Mouse (Mus musculus) adrenal gland, adult (tissue): Measurements from ENCODE around the gene Slit3.

Experiments used
- DNase-seq, 2 experiments: peaks; one replicate each; pipeline ENCODE4 v3.0.0; 2022 to 2023; ENCODE audit warnings: low spot score in 1 of 2; ENCODE audit not compliant: inconsistent age in 2 of 2

Gene Slit3

DNA sequence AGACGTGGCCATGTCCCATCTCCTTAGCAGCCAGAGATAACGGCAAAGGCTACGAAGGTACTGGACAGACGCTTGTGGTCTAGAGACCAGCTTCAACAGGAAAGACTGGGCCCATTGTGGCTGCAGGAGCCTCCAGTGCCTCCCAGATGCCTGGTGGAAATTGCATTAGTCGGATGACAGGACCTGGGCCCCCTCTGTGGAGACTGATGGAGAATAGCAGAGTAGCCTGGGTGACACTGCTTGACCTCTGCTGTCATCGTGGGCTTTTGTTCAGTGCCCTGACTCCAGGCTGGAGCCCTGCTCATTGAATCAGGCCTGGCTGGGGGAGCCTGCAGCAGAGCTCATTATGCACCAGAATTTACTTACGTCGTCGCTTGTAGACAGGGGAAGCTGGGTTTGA is 384.8 kb downstream of the Slit3 start:
- no peak for DNase-seq

DNA sequence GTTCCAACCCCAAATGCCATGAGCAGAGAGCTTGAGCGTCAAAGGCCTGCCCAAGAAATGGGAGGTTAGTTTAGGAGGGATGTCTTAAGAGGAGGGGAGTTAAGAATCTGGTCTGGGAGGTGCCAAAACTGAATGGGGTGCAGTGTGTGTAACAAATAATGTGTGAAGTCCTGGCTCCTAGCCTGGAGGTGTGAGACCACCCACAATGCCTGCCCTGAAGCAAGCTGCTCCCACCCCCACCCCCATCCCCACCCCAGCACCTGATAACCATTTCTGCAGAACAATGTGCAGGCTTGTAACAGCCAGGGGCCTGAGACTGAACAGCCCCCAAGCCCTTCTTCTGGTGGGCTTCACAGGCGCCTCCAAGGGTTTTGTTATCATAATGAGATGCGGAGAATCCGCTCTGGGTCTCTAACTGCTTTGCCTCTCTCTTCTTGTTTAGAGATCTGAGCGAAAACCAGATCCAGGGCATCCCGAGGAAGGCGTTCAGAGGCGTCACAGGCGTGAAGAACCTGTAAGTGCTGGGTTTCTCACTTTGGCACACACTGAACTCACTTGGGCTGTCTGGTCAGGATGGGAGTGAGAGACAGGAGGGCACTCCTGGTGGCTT is 386.9 kb downstream of the Slit3 start:
- no peak for DNase-seq

DNA sequence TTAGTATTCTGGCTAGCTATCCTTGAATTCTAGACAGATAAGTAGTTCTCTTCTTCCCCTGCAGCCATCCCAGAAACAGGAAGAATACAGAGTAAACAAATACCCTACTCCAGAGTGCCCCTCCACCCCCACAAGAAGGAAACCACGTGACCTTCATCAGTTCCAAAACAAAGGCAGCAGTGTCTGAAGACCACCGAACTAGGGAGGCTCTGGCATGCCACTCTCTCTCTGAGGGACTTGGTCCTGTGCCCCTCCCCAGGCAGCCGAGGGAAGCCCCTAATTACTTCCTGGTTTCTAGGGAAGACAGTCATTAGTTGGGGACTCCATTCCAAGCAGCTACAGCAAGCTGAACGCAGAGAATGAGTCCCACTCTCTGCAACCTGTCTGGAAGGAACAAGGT is 391.7 kb downstream of the Slit3 start:
- no peak for DNase-seq

DNA sequence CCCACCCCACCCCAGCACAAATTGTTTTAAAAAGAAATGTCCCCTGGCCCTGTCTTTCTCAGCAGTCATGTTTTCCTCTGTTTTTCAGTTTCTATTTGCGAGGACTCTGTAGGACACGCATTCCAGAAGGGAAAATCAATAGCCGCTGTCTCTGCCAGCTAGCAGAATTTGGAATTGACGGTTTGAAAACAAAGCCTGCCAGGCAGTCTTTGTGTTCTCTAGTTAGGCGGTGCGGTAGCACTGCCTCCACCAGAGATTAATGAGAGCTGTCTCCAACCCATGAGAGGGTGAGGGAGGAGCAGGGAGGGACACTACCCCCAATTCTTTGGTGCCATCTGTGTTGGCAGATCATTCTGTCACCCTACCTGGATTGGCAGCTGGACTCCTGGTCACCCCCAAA is 392.3 kb downstream of the Slit3 start:
- DNase-seq: no peak

GRCm38 (mm10) chr11:35522802-35523452 is 401.9 kb downstream of the Slit3 start:
- peak in 1 of 2 experiments; percentile 37 for DNase-seq

DNA sequence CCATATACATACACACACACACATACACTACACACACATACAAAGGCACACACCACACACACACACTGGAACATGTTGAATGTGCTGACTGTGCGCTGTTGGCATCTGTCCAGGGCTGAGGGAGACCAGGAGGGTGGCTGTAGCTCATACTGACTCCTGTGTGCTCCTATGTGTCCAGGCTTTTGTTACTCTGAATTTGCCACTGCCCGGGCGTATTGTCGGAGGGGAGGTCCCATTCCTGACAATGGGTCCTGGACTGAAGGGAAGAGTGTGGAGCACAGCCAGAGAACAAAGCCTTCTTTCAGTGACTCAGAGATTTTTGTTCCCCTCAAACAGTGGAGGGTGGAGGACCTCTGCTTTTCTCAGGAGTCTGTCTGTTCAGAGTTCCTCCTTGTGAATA is 402.7 kb downstream of the Slit3 start:
- peak; percentile 30 to 31 for DNase-seq

- peak; percentile 83 to 91 for DNase-seq
Measured at GRCm38 (mm10) chr11:35526219-35526762, 405.3 kb downstream of the Slit3 start.

- DNase-seq: no peak
Measured at GRCm38 (mm10) chr11:35527816-35528462, 406.9 kb downstream of the Slit3 start.

GRCm38 (mm10) chr11:35535027-35535426 is 414.0 kb downstream of the Slit3 start:
- DNase-seq: no peak

DNA sequence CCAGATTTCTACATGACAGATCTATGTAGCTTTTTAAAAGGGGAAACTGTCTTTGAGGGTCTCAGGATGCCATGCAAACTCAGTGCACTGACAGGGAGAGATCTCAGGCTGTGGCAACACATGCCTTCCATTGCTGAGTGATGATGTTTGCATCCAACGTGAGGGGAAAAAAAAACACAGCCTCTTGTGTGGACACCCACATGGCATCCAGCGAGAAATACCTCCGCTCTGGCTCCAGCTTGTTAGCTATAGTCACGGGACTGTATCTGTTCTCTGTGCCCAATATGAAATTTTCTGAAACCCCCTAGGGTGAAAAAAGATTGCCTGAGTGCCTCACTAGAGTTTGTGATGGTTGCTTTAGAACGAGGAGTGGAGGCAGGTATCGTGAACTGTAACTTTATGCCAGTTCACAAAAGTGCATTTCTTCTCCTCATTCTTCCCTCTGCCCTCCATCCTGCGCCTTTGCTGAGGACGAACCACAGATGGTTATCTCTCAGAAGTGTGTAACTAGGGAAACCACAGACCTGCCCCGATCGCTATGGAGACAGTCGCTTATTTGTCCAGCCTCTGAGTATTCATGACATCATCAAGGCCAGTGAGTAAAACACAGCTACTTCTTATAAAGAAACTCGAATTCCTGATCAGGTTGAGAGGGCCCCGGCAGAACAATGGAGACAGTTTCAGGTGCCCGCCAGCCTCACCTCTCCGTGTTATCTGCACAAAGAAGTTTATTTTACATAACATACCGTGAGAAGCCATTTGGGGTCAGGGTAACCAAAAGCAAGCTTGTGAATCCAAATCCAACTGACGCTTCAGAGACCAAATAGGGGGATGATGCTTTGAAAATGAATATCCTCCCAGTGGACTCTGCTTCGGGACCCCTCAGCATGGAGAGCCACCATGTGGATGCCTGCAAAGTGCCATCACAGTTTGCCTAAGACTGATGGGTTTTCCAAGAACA is 416.4 kb downstream of the Slit3 start:
- DNase-seq: peak; percentile 51 to 73

DNA sequence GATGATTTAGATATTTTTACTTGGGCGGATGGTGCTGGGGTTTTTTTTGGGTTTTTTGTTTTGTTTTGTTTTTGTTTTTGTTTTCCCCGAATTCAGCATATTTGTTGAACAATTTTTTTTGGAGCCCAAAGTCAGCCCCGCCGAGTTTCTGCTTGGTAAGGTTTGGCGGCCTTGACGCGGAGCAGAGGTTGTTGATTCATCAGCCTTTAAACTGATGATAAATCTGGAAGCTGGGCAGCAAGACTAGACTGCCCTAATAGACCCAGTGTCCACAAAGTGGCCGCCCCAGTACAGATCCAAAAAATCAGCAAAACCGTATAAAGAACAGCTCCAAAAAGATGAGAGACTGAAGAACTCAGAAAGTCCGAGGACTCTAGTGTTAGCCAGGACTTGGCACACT is 421.7 kb downstream of the Slit3 start:
- peak; percentile 67 to 83 for DNase-seq

DNA sequence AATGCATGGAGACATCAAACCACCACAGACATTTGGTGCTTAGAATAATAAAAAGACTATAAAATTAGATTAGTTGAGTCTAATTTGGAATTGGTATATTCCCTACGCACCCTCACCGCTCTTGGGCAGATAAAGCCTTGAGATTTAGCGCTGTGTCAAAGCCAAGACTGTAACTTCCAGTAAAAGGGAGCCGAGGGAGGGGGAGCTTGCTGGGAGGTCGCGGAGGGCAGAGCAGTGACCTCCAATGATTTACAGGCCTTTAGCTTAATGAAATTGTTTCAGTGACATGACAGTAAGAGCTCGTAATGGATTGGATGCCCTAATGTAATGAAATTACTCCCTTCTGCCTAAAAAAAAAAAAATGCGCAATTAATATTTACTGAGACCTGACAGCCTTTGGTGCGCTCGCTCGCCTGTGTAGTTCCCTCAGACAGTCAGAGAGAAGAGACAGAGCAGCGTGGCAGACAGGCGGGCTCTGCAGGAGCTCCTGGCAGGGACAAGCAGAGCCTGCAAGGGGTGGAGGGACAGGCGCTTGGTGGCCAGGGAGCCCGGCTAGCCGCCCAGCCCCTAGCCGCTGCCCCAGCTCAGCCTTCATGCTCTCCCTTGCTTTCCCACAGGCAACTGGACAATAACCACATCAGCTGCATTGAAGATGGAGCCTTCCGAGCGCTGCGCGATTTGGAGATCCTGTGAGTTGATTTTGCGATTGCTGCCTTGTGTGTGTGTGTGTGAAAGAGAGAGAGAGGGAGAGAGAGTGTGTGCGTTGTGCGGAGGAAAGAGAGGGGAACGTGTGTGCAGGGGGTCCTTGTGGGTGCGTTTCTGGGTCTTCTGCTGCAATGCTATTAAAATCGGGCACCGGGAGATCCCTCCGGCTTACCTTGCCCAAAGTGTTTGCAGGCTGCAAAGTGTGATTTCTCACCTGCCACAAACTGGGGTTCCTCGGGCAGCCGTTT is 423.4 kb downstream of the Slit3 start:
- DNase-seq: peak; percentile 21 to 41

GRCm38 (mm10) chr11:35546081-35546822 is 425.2 kb downstream of the Slit3 start:
- DNase-seq: peak in 1 of 2 experiments; percentile 38

DNA sequence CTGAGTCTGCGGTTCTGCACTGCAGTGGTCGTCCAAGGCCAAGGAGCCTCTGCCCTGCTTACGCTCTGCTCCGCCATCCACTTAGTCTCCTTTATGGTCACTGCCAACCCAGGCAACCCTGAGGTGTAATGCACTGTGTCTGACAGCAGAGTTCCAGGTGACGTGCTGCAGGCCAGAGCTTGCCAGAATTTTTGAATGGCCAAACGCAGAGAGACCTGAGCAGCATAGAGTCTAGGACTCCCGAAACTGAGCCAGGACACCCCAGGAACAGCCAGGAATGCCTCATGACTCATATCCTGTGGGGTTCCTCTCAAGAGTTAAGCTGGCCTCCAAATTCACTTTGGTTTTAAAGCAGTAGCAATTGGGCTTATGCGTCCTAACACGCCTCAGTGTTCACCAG is 429.0 kb downstream of the Slit3 start:
- DNase-seq: no peak

DNA sequence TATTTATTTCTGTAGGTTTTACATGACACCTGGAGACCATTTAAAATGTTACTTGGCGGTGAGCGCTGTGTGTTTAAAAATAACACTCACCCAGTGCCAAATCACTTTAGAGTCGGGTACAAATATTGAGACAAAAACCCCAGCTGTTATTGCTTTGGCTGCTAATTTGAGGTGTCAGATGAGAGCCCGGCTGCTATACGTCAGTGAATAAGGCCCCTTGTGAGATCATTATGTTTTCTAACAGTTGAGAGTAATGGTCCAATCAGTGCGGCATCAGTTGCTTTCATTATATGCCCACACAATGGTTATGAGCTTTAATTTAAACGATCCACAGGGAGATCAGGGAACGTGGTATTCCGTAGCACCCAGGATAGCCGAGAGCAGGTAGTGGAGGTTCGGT is 435.2 kb downstream of the Slit3 start:
- DNase-seq: no peak

GRCm38 (mm10) chr11:35557476-35557875 is 436.5 kb downstream of the Slit3 start:
- no peak for DNase-seq

- DNase-seq: peak in 1 of 2 experiments; percentile 30
Measured at GRCm38 (mm10) chr11:35558311-35558710, 437.3 kb downstream of the Slit3 start.

DNA sequence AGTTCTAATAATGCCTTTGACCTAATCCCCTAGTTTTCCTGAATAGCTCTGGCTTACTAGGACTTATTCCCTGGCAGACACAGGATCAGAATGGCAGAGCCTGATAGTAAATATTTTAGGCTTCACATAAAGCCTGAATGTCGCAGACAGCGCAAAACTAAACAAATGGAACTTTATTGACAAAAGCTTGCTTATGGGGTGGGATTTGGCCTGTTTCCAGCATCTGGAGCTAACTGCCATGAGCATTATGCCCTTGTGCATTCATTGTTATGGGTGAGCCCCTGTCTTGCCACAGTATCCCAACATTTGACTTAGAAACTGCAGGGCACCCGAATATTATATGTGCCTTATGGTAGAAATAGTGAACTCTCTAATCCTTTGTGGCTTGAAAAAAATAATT is 438.4 kb downstream of the Slit3 start:
- no peak for DNase-seq

DNA sequence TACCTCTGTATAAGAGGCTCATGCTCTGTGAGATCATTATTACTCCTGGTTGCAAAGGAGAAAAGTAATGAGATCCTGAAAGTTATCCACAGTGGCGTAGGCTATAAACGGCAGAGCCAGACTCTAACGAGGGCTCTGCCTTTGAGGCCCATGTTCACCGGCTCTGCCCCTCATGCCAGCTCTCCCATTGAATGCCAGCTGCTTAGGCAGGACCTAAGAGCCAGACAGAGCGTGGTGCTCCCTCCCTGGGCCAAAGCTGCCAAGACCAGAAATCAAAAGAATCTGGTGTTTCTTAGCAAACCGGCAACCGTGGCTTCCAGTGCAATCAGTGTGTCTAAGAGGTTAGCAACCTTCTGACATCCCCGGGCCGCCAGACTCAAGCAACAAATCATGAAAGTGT is 440.7 kb downstream of the Slit3 start:
- DNase-seq: no peak
